Mouse (Mus musculus) testis, adult 2 months (tissue): ENCODE data around the gene 4930558C23Rik. TPM values are rescaled to one million over a fixed set of nuclear protein-coding genes. Genes with fewer than 3 reads are reported as not detected.
"Not testable (repeated sequence)": the region's sequence is repeated elsewhere in the genome, so short reads cannot be mapped to it uniquely, and the experiment has no call there.

Experiments used
- H3K27ac ChIP-seq: fragments of 200-500 bp; 2 replicates; pipeline ENCODE4 v1.5.1; 2012; ENCODE audit warnings: low read depth, low read length; ENCODE audit not compliant: control insufficient read depth, insufficient read depth
- H3K27me3 ChIP-seq: fragments of 200-500 bp; 2 replicates; pipeline ENCODE4 v1.6.1; 2012; ENCODE audit warnings: mild to moderate bottlenecking, low read length, moderate library complexity; ENCODE audit not compliant: control insufficient read depth, insufficient read depth
- H3K36me3 ChIP-seq: fragments of 200-500 bp; 2 replicates; pipeline ENCODE4 v1.6.1; 2012; ENCODE audit warnings: mild to moderate bottlenecking, low read length; ENCODE audit not compliant: control insufficient read depth, insufficient read depth
- H3K4me1 ChIP-seq: fragments of 200-500 bp; 2 replicates; pipeline ENCODE4 v1.6.1; 2012; ENCODE audit warnings: low read length; ENCODE audit not compliant: control insufficient read depth, insufficient read depth
- H3K4me3 ChIP-seq: fragments of 200-500 bp; 2 replicates; pipeline ENCODE4 v1.5.1; 2012; ENCODE audit warnings: low read depth, mild to moderate bottlenecking, low read length, moderate library complexity, mixed read lengths; ENCODE audit not compliant: control insufficient read depth
- CTCF ChIP-seq: fragments of 200-500 bp; IDR thresholded peaks from 2 replicates; pipeline ENCODE4 v1.5.1; 2012; ENCODE audit warnings: low read depth, mild to moderate bottlenecking, inconsistent platforms, low read length, moderate library complexity; ENCODE audit not compliant: control insufficient read depth, insufficient read depth, insufficient replicate concordance
- POLR2A ChIP-seq: fragments of 200-500 bp; IDR thresholded peaks from 2 replicates; pipeline ENCODE4 v1.6.1; 2012; ENCODE audit warnings: low read depth, mild to moderate bottlenecking, inconsistent platforms, low read length, moderate library complexity; ENCODE audit not compliant: control insufficient read depth
- polyA plus RNA-seq: library from polyadenylated mRNA; depleted of rRNA; stranded (reverse); fragments of >200 nt; gene quantifications from 2 replicates; pipeline ENCODE4 v1.2.3, GENCODE M21; 2012

Gene 4930558C23Rik
- polyA plus RNA-seq, 1 experiment = 300 TPM

DNA sequence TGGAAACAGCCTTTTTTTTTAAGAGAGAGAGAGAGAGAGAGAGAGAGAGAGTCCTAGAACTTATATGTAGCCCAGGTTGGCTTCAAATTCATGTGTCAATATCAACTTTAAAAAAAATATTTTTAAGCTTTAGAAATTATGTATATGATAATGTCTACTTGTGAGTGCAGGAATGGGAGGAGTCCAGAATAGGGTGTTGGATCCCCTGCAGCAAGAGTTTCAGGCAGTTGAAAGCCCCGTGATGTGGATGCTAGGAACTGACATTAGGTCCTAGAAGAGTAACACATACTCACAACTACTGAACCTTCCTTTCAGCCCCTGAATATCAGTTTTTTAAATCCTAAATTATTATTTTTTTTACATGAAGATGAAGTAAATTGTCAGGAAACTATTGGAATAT is 32.9 kb upstream of the 4930558C23Rik start:
- Histone ChIP-seq H3K27me3 (no peaks in the 10 kb centered on the region), H3K4me3 (no peak overlapping the region), H3K36me3 (no peaks in the 10 kb centered on the region; the same call in 1 of the 2 replicates), H3K27ac (no peak overlapping the region), H3K4me1 (peaks cover 3% of the 10 kb centered on the region)
- no peak for TF ChIP-seq CTCF
- TF ChIP-seq POLR2A = no peak

DNA sequence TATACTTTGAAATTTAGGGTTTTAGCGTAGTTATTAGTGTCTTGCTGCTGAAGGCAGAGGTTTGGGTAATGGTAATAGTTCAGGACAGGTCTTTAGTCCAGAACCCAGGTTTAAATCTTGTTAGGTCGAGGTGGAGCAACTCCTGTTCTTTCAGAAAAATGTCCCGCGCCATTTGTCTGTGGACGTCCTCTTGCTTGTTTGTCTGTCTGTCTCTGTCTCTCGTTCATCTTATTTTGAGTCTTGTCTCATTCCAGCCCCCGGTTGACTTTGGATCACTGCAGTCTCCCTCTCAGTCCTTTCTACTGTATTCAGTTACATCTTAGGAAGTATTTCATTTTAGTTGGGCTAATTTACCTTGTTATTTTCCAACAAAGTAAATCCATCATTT is 32.3 kb upstream of the 4930558C23Rik start:
- H3K4me1 ChIP-seq = peaks cover 3% of the 10 kb centered on the region
- H3K4me3 ChIP-seq = peak overlapping the region; percentile 96
- H3K27ac ChIP-seq = peak overlapping the region; percentile 64; the same call in 1 of the 2 replicates
- H3K27me3 ChIP-seq = no peaks in the 10 kb centered on the region
- TF ChIP-seq POLR2A = no peak
- TF ChIP-seq CTCF = no peak
- no peaks in the 10 kb centered on the region; the same call in 1 of the 2 replicates for H3K36me3 ChIP-seq

DNA sequence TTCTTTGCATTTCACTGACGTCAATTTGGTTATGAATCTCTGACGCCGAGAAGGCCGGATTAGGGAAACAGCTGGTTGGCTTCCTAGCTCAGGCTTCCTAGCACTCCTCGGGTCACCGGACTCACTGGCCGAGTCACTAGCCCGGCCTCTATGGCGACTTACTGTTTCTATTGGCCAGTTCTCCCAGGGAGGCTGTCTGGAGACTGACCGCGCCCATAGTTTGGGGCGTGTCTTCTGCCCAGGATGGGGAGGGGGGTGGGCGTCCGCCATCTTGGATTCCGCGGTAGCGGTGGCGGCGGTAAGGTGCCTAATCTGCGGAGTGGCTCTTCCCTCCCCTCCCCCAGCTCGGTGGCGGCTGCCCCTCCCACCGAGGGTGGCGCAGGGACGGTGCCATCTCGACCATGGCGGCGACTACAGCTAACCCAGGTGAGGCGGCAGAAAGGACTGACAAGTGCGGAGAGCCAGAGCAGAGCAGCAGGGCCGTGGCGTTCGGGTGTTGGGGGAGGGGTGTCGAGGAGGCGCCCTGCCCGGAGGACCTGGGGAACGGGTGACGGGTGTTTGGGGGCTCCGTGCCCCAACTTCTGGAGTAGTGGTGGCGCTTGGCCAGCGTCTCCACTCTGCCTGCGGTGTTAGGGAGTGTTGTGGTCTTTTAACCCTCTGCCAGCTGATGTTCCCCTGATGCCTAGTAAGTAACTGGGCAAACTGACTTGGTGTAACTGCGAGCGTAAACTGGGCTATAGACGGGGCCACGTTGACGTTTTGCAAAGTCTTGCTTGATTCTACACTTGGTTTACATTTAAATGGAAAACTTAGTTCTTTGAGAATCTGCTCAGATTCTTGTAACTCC is 31.7 kb upstream of the 4930558C23Rik start, which contains the start of gene Arnt:
Gene Arnt (plus strand): TSS at position 253 of the 847 bp plus-strand sequence.
- Histone ChIP-seq H3K4me3 (peak within 1 kb of the TSS; percentile 96), H3K36me3 (no peaks in the 10 kb centered on the region; the same call in 1 of the 2 replicates), H3K27ac (peak within 1 kb of the TSS; percentile 64), H3K4me1 (peaks cover 3% of the 10 kb centered on the region), H3K27me3 (no peaks in the 10 kb centered on the region)
- TF ChIP-seq CTCF (no peak), POLR2A (peak; percentile 76; the same call in 1 of the 2 replicates)

DNA sequence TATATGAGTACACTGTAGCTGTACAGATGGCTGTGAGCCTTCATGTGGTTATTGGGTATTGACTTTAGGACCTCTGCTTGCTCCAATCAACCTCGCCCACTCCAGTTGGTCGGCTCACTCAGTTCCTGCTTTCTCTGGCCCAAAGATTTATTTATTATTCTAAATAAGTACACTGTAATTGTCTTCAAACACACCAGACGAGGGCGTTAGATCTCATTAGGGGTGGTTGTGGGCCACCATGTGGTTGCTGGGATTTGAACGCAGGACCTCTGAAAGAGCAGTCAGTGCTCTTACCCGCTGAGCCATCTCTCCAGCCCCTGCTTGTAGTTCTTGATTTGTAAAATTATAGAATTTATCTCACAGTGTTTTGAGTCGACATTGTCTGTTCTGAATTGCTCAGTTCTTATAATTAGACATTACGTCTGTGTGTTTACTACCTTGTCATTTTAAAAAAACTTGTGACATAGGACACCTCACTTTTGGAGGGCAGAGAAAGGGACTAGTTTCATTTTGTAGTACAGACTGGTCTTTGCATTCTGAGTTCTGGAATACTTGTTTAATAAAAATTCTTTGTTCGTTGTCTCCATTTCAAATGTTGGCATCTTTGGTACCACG is 30.8 kb upstream of the 4930558C23Rik start:
- Histone ChIP-seq H3K27me3 (no peaks in the 10 kb centered on the region), H3K27ac (no peak overlapping the region), H3K4me3 (no peak overlapping the region; the same call in 1 of the 2 replicates), H3K36me3 (no peaks in the 10 kb centered on the region; the same call in 1 of the 2 replicates), H3K4me1 (peaks cover 3% of the 10 kb centered on the region)
- no peak for TF ChIP-seq POLR2A
- TF ChIP-seq CTCF = no peak

DNA sequence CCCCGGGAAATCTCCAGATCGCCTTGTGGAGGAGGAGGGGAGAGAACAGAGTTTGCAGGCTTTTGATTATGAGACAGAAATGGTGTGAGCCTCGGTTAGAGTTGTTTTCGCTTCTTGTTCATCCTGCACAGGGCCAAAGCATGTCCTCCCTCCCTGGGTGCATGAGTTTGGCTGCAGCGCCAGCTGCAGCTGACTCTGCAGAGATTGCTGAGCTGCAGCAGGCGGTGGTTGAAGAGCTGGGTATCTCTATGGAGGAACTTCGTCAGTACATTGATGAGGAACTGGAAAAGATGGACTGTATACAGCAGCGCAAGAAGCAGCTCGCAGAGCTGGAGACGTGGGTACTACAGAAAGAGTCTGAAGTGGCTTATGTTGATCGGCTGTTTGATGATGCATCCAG is 25.8 kb upstream of the 4930558C23Rik start:
- not testable (repeated sequence) for H3K27ac ChIP-seq, H3K27me3 ChIP-seq, H3K4me1 ChIP-seq, H3K36me3 ChIP-seq, H3K4me3 ChIP-seq

DNA sequence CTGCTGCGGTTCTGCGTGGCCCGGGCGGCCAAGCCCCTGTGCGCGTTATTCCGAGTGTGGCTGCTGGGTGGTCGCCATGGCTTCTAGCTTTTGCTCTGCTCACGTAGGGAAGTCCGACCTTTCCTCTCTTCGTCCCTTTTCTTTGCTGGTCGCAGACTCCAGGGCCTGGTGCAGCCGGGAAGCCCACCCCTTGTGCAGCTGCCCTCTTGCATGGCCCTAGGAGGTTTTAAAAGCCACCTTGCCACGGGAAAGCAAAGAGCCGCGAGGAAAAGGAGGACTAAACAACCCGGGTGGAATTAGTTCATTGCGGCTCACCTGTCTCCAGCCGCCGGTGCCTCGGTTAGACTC is 25.2 kb upstream of the 4930558C23Rik start:
- not testable (repeated sequence) for H3K27me3 ChIP-seq, H3K27ac ChIP-seq, H3K36me3 ChIP-seq, H3K4me1 ChIP-seq
- peak overlapping the region; percentile 75 for H3K4me3 ChIP-seq

DNA sequence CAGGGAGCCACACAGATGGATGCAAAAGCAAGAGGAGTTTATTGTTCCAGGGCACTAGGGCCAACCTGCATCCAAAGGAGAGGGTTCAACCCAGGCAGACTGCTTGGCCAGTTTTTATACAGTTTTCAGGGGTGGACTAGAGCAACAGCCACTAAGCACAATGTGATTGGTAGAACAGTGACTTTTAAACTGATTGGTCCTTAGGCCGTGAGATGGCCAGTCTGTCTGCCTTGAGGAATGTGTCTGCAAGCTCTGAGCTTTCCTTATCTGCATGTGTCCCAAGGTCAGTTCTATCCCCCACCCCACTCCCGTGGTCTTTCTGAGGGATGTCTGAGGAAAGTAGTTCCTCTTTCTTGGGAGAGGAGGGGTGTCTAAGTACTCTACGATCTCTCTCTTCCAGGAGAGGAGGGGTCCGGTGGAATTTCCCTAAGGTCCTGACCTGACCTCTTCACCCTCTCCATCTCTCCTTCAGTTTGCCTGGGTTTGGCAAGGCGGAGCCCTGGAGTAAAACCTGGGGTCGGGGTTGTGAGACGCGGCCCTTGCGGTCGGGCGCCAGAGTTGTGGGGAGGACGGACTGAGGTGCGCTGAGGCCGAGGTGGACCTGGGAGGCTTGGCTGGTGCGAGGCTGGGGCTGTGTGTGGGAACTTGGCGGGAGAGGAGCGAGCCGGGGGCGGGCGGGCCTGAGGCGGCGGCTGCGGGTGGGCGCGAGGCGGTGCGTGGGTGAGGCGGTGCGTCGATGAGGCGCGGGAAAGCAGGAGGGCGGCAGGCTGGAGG is 24.7 kb upstream of the 4930558C23Rik start:
- not testable (repeated sequence) for H3K36me3 ChIP-seq

DNA sequence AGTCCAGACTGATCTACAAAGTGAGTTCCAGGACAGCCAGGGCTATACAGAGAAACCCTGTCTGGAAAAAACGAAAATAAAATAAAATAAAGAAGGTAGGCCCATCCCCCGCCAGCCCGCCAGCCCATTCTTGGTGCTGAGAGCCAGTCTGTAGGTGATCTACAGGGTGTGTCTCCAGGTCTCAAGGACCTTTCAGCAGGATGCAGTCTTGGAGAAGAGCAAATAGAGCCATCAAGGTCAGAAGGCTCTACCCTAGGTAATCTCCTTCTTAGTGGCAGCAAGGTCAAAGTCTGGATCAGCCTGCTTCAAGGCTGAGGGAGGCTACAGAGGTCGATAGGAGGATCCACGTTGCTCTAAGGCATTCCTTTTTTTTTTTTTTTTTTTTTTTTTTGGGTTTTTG is 23.8 kb upstream of the 4930558C23Rik start:
- H3K27ac ChIP-seq, H3K27me3 ChIP-seq, H3K4me3 ChIP-seq, H3K4me1 ChIP-seq, H3K36me3 ChIP-seq: not testable (repeated sequence)

More for the DNA sequence above, 24.7 kb upstream of the 4930558C23Rik start:
- H3K4me1 ChIP-seq, H3K27me3 ChIP-seq, H3K27ac ChIP-seq: not testable (repeated sequence)
- H3K4me3 ChIP-seq = peak overlapping the region; percentile 75
